Mouse (Mus musculus) adrenal gland, adult 2 months (tissue): ENCODE results near the gene Snx3. TPM values are rescaled to one million over a fixed set of nuclear protein-coding genes. Genes with fewer than 3 reads are reported as not detected.

Experiments used
- DNase-seq: peaks from one replicate; pipeline ENCODE4 v3.0.0; 2021
- long read RNA-seq: library from polyadenylated mRNA; stranded (forward); transcript quantifications from one replicate; pipeline ENCODE4 v2.0.0, GENCODE M21; 2021
- polyA plus RNA-seq: library from polyadenylated mRNA; depleted of rRNA; stranded (reverse); fragments of >200 nt; gene quantifications from 2 replicates; pipeline ENCODE4 v1.2.3, GENCODE M21; 2012; rRNA removed
- total RNA-seq, 2 experiments: library from RNA; stranded (reverse); gene quantifications; 2 replicates each; pipeline ENCODE4 v1.2.3; 2021

Snx3 gene
- total RNA-seq = 100 to 1,000 TPM; 243 to 299 TPM
- polyA plus RNA-seq = 138 and 180 TPM in 2 replicates
- long read RNA-seq, transcript Snx3-201 (4 exons, 1,401 nt) = major isoform, 220 of 230 reads
- long read RNA-seq, partial matches to known transcripts = 1 of 230 reads
- long read RNA-seq, other reads (novel, unspliced or antisense) = 8 of 230 reads

DNA sequence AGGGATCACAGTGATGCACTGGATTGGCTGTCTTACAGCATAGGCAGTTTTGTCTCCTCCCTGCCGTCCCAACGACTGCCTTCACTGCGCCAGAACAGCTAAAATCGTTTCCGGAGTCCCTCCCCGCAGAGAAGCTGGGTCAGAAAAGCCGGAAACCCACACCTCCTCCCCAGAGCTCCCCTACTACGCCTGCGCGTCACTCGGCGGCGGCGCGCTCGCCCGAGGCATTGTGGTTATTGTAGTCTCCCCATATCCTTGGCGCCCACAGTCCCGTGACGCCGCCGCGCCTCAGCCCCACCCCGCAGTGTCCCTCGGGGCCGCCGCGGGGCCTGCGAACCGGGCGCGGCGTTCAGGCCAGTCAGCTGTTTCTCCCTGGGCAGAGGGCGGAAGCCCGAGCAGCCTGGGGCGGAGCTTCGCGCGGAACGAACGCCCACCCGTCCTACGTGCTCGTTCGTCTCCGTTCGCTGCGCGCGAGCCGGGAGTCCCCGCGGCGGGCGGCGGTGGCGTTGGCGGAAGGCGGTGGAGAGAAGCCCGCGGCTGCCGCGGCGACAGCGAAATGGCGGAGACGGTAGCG is at the start of gene Snx3:
Gene Snx3, plus strand, starts transcription at position 256 of the 574 bp plus-strand sequence.
- peak; percentile 99 for DNase-seq

- no peak for DNase-seq
These were observed 47.6 kb upstream of the Snx3 start for GRCm38 (mm10) chr10:42454266-42454665.

DNA sequence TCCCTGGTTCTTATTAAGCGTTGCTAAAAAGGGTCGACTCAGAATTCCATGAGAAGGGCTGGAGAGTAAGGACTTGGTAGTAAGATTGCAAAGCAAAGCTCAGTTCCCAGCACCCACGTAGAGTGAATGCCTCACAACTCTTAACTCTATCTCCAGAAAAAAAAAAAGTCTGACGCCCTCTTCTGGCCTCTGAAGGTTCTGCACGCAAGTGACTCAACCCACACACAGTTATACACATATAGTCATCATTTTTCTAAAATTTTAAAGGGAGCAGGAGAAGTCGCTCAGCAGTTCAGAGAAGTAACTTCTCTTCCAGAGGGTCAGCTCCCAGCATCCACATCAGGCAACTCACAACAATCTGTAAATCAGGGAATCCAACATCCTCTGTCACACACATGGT is 47.1 kb upstream of the Snx3 start:
- no peak for DNase-seq

DNA sequence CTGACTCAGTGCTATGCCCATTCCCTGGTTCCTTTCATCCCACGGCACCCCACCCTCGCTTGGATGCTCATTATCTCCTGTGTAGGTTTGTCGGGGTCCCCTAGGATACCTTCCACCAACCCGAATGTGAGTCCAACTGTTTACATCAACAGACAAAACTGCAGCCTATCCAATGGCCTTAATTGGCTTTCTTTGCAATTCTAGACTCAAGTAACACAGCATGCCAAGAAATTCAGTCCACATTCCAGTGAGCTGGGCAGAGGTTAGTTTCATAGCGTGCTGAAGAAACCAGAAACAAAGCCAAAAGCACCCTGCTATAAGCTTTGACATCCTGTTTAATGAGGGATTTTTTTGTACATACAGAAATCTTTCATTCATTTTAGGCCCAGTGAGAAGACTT is 45.8 kb upstream of the Snx3 start:
- DNase-seq = no peak

DNA sequence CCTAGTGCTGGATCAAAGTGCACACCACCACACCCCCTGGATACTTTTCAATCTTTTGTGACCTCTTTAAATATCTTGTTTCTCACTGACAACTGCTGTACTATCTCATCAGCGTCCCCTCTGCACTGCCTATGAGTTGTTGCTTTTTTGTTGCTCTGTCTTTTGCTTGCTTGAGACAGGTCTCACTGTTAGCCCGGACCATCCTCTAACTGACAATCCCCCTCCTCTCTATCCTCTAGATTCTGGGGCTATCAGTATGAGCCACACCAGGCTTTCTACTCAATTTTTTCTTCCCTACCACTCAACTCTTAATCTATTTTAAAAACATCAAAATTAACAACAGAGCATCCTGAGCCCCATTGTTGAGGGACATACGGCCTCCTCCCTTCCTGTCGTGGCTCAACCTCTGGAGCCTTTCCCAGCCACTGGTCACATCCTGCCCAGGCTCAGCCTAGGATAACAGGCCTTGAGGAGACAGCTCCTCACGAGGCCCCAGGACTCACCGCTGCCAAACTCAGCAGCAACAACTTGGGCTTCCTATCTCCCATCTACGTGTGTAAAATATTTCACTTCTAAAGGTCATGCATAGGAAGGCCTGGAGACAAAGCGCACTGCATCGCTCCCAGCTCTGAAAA is 44.2 kb upstream of the Snx3 start:
- DNase-seq = peak; percentile 68

DNA sequence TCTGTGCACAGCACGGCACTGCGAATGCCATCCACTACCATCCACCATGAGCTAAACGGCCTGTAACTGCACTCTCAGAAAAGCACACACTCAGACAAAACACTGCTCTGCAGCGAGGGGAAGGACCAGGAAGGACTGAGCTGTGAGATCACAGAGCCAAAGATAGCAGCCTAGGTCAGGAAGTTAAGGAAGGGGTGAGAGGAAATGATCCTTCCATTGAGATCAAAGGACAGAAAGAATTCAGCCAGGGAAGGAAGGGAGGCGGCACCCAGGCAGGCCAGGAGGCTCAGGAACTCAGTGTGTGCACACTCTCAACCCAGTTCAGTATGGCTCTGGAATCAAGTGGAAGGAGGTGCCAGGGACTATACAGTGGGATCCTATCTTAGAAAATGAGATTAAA is 37.6 kb upstream of the Snx3 start:
- DNase-seq = peak; percentile 52

DNA sequence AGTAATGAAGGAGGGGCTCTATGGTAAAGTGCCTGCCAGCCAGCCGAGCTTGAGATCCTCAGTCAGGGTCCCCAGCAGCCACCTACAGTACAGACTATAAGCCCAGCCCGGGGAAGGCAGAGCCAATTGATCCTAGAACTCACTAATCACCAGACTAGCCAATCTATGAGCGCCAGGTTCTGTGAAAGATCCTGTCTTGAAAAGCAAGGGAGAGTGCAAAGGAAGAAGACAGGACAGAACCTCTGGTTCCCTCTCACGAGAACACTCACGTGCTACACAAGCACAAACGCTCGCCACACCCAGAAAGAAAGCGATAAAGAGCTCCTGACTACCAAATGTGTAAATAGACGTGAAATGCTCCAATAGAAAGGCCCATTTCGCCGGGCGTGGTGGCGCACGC is 37.0 kb upstream of the Snx3 start:
- DNase-seq = no peak

DNA sequence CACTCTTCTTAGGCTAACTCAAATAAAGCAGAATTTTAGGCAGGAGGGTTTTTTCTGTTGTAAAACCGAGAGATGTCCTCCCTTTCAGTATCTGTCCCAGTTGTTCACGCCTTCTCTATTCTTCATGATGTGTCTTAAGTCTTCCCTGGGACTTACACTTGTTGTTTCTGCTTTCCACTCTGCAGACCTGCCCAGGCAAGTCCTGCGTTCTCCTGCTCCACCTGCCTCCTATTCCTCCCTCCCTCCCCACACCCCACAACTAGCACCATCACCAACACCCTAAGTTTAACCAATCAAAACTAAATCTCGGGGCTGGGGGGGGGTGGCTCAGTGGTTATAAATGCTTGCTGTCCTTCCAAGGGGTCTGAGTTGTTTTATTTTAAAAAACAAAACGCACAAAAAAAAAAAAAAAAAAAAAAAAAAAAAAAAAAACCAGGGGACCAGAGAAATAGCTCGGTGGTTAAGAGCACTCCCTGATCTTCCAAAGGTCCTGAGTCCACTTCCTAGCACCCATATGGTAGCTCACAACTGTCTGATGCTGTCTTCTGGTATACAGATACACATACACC is 26.8 kb upstream of the Snx3 start:
- no peak for DNase-seq

- DNase-seq = no peak
These were observed 24.9 kb upstream of the Snx3 start for GRCm38 (mm10) chr10:42476774-42477475.

- DNase-seq = peak; percentile 16
These were observed 24.1 kb upstream of the Snx3 start for GRCm38 (mm10) chr10:42477550-42478340.

DNA sequence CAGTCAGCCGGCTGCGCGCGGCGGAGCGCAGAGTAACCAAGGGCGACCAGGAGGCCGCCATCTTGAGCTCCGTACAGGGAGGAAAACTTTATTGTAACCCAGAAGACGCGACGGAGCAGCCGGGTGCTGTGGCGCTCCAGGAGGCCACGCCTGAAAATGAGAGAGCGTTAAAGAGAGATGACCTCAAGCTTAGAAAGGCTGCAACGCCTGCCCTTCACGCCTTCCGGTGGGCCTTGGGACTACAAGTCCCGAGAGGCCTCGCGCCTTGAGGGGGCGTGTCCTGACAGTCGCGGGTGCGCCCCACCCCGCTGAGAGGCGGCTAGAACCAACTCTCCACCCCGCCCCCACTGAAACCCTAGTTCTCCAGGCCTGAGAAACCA is 23.5 kb upstream of the Snx3 start, which contains the start of gene Afg1l:
Gene Afg1l, minus strand, starts transcription at position 225 of the 380 bp plus-strand sequence.
- peak; percentile 98 for DNase-seq

- DNase-seq = no peak
These were observed 21.1 kb upstream of the Snx3 start for GRCm38 (mm10) chr10:42480719-42481118.

- DNase-seq = no peak
These were observed 13.1 kb upstream of the Snx3 start for GRCm38 (mm10) chr10:42488606-42489296.

GRCm38 (mm10) chr10:42491158-42491557 is 10.7 kb upstream of the Snx3 start:
- DNase-seq = no peak

- no peak for DNase-seq
These were observed 9.6 kb upstream of the Snx3 start for GRCm38 (mm10) chr10:42492027-42492771.

DNA sequence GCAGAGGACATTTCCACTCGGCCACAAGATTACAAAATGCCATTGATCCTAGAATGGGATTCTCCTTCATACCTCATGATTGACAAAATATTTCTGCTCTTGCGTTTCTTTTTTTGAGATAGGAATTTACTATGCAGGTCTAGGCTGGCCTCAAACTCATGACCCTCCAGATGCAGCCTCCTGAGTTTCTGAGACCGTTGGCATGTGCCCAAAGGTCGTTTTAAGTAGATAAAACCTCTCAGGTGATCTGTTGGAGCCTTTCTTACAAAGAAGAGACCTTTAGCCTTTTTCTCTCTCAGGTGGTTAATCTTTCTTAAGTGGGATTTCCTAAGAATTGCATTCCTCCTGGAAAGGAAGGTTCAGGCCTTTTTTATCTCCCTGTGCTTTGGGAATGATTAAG is 8.8 kb upstream of the Snx3 start:
- no peak for DNase-seq

- peak; percentile 21 for DNase-seq
These were observed 1.2 kb upstream of the Snx3 start for GRCm38 (mm10) chr10:42500611-42501010.

DNA sequence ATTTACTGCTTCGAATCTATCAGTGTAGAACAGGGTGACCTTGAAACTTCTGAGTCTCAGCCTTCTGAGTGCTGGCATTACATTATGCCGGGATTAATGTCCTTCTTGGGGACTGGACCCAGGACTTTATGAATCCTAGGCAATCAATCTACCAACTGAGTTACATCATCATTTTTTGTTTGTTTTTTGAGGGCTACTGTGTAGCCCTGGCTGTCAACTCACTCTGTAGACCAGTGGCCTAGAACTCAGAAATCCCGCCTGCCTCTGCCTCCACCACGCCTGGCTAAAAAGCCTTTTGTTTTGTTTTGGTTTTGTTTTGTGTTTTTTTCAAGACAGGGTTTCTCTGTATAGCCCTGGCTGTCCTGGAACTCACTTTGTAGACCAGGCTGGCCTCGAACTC is 669 bp upstream of the Snx3 start:
- DNase-seq = no peak

- peak; percentile 83 for DNase-seq
These were observed 700 bp downstream of the Snx3 start for GRCm38 (mm10) chr10:42502349-42503111.
